Mouse (Mus musculus): Measurements from ENCODE around the gene Olfr1316. TPM values are rescaled to one million over a fixed set of nuclear protein-coding genes. Genes with fewer than 3 reads are reported as not detected.

Olfr1316 gene
- not detected in 2 replicates for polyA plus RNA-seq (2015; fragmentation: Nextera tagmentation; extraction: Ambion mirVana)

DNA sequence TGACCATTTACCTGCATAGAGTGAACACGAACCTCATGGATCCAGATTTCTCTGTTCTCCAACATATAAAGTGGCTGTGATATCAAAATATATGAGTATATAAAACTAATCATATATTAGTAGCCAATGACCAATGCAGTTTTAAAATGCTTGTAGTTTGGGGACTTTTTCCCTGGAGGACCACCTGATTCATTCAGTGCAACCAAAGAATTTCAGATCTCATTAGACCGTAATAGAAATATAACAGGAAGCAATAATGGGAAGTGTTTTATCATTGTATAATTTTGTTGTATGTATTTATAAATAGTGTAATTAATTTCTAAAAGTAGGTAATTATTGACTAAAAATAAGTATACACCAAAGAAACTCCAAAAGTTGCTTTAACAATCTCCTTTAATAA lies at the start of gene Olfr1316:
Olfr1316 (minus strand) TSS at position 101 of the 400 bp plus-strand sequence.
- Histone ChIP-seq H3K4me1 (no peaks in the 10 kb centered on the region), H3K27ac (replicated peaks) (no peak within 1 kb of the TSS), H3K9ac (no peak within 1 kb of the TSS), H3K36me3 (no peaks in the 10 kb centered on the region), H3K4me3 (replicated peaks) (no peak within 1 kb of the TSS), H3K4me2 (replicated peaks) (no peak within 1 kb of the TSS), H3K9me3 (replicated peaks) (no peaks in the 10 kb centered on the region), H3K27me3 (no peaks in the 10 kb centered on the region)
- no peak for ATAC-seq (ENCODE audit: insufficient number of reproducible peaks, low FRiP score, low TSS enrichment, low read depth)
- WGBS, result 85% methylated on average over 2 of the region's 2 CpGs

- H3K9ac ChIP-seq, result no peak within 1 kb of the TSS
- H3K4me2 ChIP-seq (replicated peaks), result no peak within 1 kb of the TSS
- H3K36me3 ChIP-seq, result no peaks in the 10 kb centered on the region
- H3K27ac ChIP-seq (replicated peaks), result no peak within 1 kb of the TSS
- H3K9me3 ChIP-seq (replicated peaks), result no peaks in the 10 kb centered on the region
- H3K4me1 ChIP-seq, result no peaks in the 10 kb centered on the region
- no peak within 1 kb of the TSS for H3K4me3 ChIP-seq (replicated peaks)
- H3K27me3 ChIP-seq, result no peaks in the 10 kb centered on the region
- no peak for ATAC-seq (ENCODE audit: insufficient number of reproducible peaks, low FRiP score, low TSS enrichment, low read depth)
Observed at GRCm38 (mm10) chr2:112153898-112154297, 19.1 kb upstream of the Olfr1316 start, which contains the start of gene Olfr1318. Olfr1318 (plus strand) TSS chr2:112154198.

DNA sequence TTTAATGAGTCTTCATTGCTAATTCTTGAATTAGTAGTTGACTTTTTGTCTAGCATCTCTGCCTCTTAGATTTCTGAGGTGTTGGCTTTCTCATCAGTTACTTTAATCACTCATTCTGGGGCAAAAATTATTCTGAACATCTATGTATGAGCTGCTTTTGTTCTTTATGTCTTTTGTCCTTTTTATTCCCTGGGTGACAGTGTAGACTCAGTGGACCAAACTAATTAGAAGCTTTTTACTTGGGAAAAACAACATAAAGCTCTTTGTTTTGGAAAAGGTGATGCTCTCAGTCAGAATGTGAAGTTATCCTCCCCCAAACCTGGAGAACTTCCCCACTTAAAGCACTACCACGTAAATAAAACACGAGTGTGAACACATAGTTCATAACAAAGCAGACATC lies 5.3 kb upstream of the Olfr1316 start, which contains the start of gene Olfr1317:
Olfr1317 (plus strand) TSS at position 301 of the 400 bp plus-strand sequence.
- H3K4me2 ChIP-seq (replicated peaks), result no peak within 1 kb of the TSS
- no peak within 1 kb of the TSS for H3K9ac ChIP-seq
- no peak within 1 kb of the TSS for H3K4me3 ChIP-seq (replicated peaks)
- 68% methylated on average over 2 of the region's 2 CpGs for WGBS
- no peak for ATAC-seq (ENCODE audit: insufficient number of reproducible peaks, low FRiP score, low TSS enrichment, low read depth)
- no peaks in the 10 kb centered on the region for H3K36me3 ChIP-seq
- H3K4me1 ChIP-seq, result no peaks in the 10 kb centered on the region
- H3K27me3 ChIP-seq, result no peaks in the 10 kb centered on the region
- no peaks in the 10 kb centered on the region for H3K9me3 ChIP-seq (replicated peaks)
- H3K27ac ChIP-seq (replicated peaks), result no peak within 1 kb of the TSS

DNA sequence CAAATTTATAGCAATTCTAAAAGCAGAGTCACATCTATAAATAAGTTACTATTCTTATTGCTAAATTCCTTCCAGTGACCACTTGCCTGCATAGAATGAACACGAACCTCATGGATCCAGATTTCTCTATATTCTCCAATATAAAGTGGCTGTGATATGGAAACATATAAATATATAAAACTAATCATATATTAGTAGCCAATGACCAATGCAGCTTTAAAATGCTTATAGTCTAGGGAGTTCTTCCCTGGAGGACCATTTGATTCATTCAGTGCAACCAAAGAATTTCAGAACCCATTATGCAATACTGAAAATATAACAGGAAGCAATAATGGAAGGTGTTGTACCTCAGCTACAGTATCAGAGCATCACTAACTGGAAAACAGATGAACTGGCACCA lies 19.4 kb downstream of the Olfr1316 start, which contains the start of gene Olfr1315-ps1:
Olfr1315-ps1 (minus strand) TSS at position 101 of the 400 bp plus-strand sequence.
- 70% methylated on average over 1 of the region's 1 CpGs for WGBS
- ATAC-seq (ENCODE audit: insufficient number of reproducible peaks, low FRiP score, low TSS enrichment, low read depth), result no peak
- Histone ChIP-seq H3K4me1 (no peaks in the 10 kb centered on the region), H3K4me3 (replicated peaks) (no peak within 1 kb of the TSS), H3K9ac (no peak within 1 kb of the TSS), H3K27ac (replicated peaks) (no peak within 1 kb of the TSS), H3K36me3 (no peaks in the 10 kb centered on the region), H3K9me3 (replicated peaks) (no peaks in the 10 kb centered on the region), H3K4me2 (replicated peaks) (no peak within 1 kb of the TSS), H3K27me3 (no peaks in the 10 kb centered on the region)

DNA sequence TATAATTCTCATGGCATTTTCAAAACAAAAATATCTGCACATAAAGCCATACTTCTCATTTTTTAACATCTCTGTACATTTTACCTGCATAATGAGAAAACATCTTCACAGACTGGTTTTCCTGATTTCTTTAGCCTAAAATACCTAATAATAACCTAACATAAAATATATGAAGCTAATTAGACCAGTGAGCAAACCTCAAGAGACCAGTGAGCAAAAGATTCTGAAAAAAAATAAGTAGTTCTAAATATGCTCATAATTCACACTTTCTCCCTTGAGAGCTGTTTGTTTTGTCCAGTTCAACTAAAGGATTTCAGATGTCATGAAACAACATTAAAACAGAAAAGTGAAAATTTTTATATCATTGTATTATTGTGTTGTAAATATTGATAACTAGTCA lies 38.1 kb downstream of the Olfr1316 start, which contains the start of gene Olfr1314:
Olfr1314 (minus strand) TSS at position 101 of the 400 bp plus-strand sequence.
- Histone ChIP-seq H3K4me2 (replicated peaks) (no peak within 1 kb of the TSS), H3K36me3 (no peaks in the 10 kb centered on the region), H3K27ac (replicated peaks) (no peak within 1 kb of the TSS), H3K4me3 (replicated peaks) (no peak within 1 kb of the TSS), H3K27me3 (no peaks in the 10 kb centered on the region), H3K4me1 (no peaks in the 10 kb centered on the region), H3K9ac (no peak within 1 kb of the TSS), H3K9me3 (replicated peaks) (no peaks in the 10 kb centered on the region)
- no peak for ATAC-seq (ENCODE audit: insufficient number of reproducible peaks, low FRiP score, low TSS enrichment, low read depth)

DNA sequence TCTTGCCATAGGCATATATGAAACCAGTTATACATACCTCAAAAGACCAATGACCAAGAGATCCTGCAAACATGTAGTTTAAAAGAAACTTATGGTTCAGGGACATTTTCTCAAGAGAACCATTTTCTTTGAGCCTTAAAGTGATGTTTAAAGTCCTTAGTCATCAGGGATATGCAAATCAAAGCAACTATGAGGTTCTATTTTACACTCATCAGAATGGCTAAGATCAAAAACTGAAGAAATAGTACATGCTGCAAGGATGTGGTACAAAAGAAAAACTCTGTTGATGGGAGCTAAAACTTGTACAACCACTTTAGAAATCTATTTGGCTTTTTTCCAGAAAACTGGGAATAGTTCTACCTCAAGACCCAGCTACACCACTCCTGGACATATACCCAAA lies 57.0 kb downstream of the Olfr1316 start, which contains the start of gene Olfr1313:
Olfr1313 (minus strand) TSS at position 101 of the 400 bp plus-strand sequence.
- H3K4me2 ChIP-seq (replicated peaks), result no peak within 1 kb of the TSS
- H3K36me3 ChIP-seq, result no peaks in the 10 kb centered on the region
- no peaks in the 10 kb centered on the region for H3K9me3 ChIP-seq (replicated peaks)
- no peaks in the 10 kb centered on the region for H3K4me1 ChIP-seq
- no peak for ATAC-seq (ENCODE audit: insufficient number of reproducible peaks, low FRiP score, low TSS enrichment, low read depth)
- H3K27me3 ChIP-seq, result no peaks in the 10 kb centered on the region
- H3K4me3 ChIP-seq (replicated peaks), result no peak within 1 kb of the TSS
- H3K27ac ChIP-seq (replicated peaks), result no peak within 1 kb of the TSS
- no peak within 1 kb of the TSS for H3K9ac ChIP-seq

Other genes starting within 250 kb of the Olfr1316 start
- gene Olfr1306, start 218.7 kb downstream of the Olfr1316 start, polyA plus RNA-seq (2015; fragmentation: Nextera tagmentation; extraction: Ambion mirVana), result not detected in 2 replicates
- gene Olfr1307, start 185.5 kb downstream of the Olfr1316 start, polyA plus RNA-seq (2015; fragmentation: Nextera tagmentation; extraction: Ambion mirVana), result not detected in 2 replicates
- not detected in 2 replicates for gene Olfr1308, start 170.0 kb downstream of the Olfr1316 start, polyA plus RNA-seq (2015; fragmentation: Nextera tagmentation; extraction: Ambion mirVana)
- not detected in 2 replicates for gene Olfr1309, start 144.7 kb downstream of the Olfr1316 start, polyA plus RNA-seq (2015; fragmentation: Nextera tagmentation; extraction: Ambion mirVana)
- gene Olfr1310, start 122.3 kb downstream of the Olfr1316 start, polyA plus RNA-seq (2015; fragmentation: Nextera tagmentation; extraction: Ambion mirVana), result not detected in 2 replicates
- gene Olfr1311, start 110.6 kb downstream of the Olfr1316 start, polyA plus RNA-seq (2015; fragmentation: Nextera tagmentation; extraction: Ambion mirVana), result not detected in 2 replicates
- not detected in 2 replicates for gene Olfr1312, start 84.7 kb downstream of the Olfr1316 start, polyA plus RNA-seq (2015; fragmentation: Nextera tagmentation; extraction: Ambion mirVana)
- gene Olfr1313, start 57.1 kb downstream of the Olfr1316 start, polyA plus RNA-seq (2015; fragmentation: Nextera tagmentation; extraction: Ambion mirVana), result not detected in 2 replicates
- gene Olfr1314, start 38.2 kb downstream of the Olfr1316 start, polyA plus RNA-seq (2015; fragmentation: Nextera tagmentation; extraction: Ambion mirVana), result not detected in 2 replicates
- gene Olfr1315-ps1, start 19.5 kb downstream of the Olfr1316 start, polyA plus RNA-seq (2015; fragmentation: Nextera tagmentation; extraction: Ambion mirVana), result not detected in 2 replicates
- not detected in 2 replicates for gene Olfr1317, start 5.4 kb upstream of the Olfr1316 start, polyA plus RNA-seq (2015; fragmentation: Nextera tagmentation; extraction: Ambion mirVana)
- gene Olfr1318, start 19.2 kb upstream of the Olfr1316 start, polyA plus RNA-seq (2015; fragmentation: Nextera tagmentation; extraction: Ambion mirVana), result 0.09 TPM in 1 of 2 replicates, not detected in the other
- gene Lpcat4, start 104.5 kb upstream of the Olfr1316 start, polyA plus RNA-seq (2015; fragmentation: Nextera tagmentation; extraction: Ambion mirVana), result 24.5 and 35.9 TPM in 2 replicates
- gene Nutm1, start 124.3 kb upstream of the Olfr1316 start, polyA plus RNA-seq (2015; fragmentation: Nextera tagmentation; extraction: Ambion mirVana), result not detected in 2 replicates
- gene Nop10, start 126.9 kb upstream of the Olfr1316 start, polyA plus RNA-seq (2015; fragmentation: Nextera tagmentation; extraction: Ambion mirVana), result 201 and 206 TPM in 2 replicates
- 11.1 and 11.8 TPM in 2 replicates for gene Slc12a6, start 130.8 kb upstream of the Olfr1316 start, polyA plus RNA-seq (2015; fragmentation: Nextera tagmentation; extraction: Ambion mirVana)
- gene Gm21985, start 131.3 kb upstream of the Olfr1316 start, polyA plus RNA-seq (2015; fragmentation: Nextera tagmentation; extraction: Ambion mirVana), result not detected in 2 replicates
- gene Emc4, start 233.1 kb upstream of the Olfr1316 start, polyA plus RNA-seq (2015; fragmentation: Nextera tagmentation; extraction: Ambion mirVana), result 124 and 127 TPM in 2 replicates
- 49.0 and 50.4 TPM in 2 replicates for gene Katnbl1, start 244.2 kb upstream of the Olfr1316 start, polyA plus RNA-seq (2015; fragmentation: Nextera tagmentation; extraction: Ambion mirVana)